Mouse (Mus musculus): ENCODE measurements around the gene Xrcc5. TPM values are rescaled to one million over a fixed set of nuclear protein-coding genes. Genes with fewer than 3 reads are reported as not detected.

The Xrcc5 gene
- polyA plus RNA-seq, 1 experiment from 2014 or later: 35.1 TPM

- no peak for DNase-seq (ENCODE audit: low spot score)
- no peaks in the 10 kb centered on the region for H3K36me3 ChIP-seq
- 71% methylated on average over 8 of the region's 8 CpGs for WGBS
- H3K27ac ChIP-seq: no peak overlapping the region
- H3K4me3 ChIP-seq: no peak overlapping the region
- no peaks in the 10 kb centered on the region for H3K27me3 ChIP-seq (ENCODE audit: insufficient read depth, poor library complexity, severe bottlenecking)
- no peaks in the 10 kb centered on the region for H3K9me3 ChIP-seq
- H3K4me1 ChIP-seq: 0 out of 2 replicates have a peak, but pooled peaks cover 3% of the 10 kb centered on the region
These were observed 131.9 kb downstream of the Xrcc5 start for GRCm38 (mm10) chr1:72439146-72439545.

- Histone ChIP-seq H3K36me3 (no peaks in the 10 kb centered on the region), H3K27ac (no peak overlapping the region), H3K4me1 (0 out of 2 replicates have a peak, but pooled peaks cover 3% of the 10 kb centered on the region), H3K27me3 (ENCODE audit: insufficient read depth, poor library complexity, severe bottlenecking) (no peaks in the 10 kb centered on the region), H3K4me3 (no peak overlapping the region), H3K9me3 (no peaks in the 10 kb centered on the region)
- WGBS: 81% methylated on average over 2 of the region's 2 CpGs
- DNase-seq (ENCODE audit: low spot score): no peak
These were observed 135.5 kb downstream of the Xrcc5 start for GRCm38 (mm10) chr1:72442747-72443146.

Other genes starting within 250 kb of the Xrcc5 start
- gene Mreg, start 95.1 kb upstream of the Xrcc5 start, polyA plus RNA-seq (2016; fragmentation: Nextera tagmentation; extraction: Ambion mirVana): 4.0 and 4.2 TPM in 2 replicates
- gene Pecr, start 23.1 kb upstream of the Xrcc5 start, polyA plus RNA-seq (2016; fragmentation: Nextera tagmentation; extraction: Ambion mirVana): 20.4 and 28.6 TPM in 2 replicates
- 0.36 and 1.1 TPM in 2 replicates for gene Tmem169, start 23.1 kb upstream of the Xrcc5 start, polyA plus RNA-seq (2016; fragmentation: Nextera tagmentation; extraction: Ambion mirVana)
- gene March4, start 229.5 kb downstream of the Xrcc5 start, polyA plus RNA-seq (2016; fragmentation: Nextera tagmentation; extraction: Ambion mirVana): not detected in 2 replicates